10 mouse cellular contexts compared by ENCODE assay signal in genomic region chr15:81805624-81806023, GRCm38 (mm10). TPM values are rescaled to one million over a fixed set of nuclear protein-coding genes. Genes with fewer than 3 reads are reported as not detected.
A peak's percentile ranks its signal among the peaks of the same experiment; 100 is the strongest.
DNase-seq lines count a peak whose midpoint lies in the region; ATAC-seq lines count a peak whose summit lies in the region.
"Had no signal": no experiment of that assay in that cellular context is flagged by ENCODE, and none has a peak within 500 bp of the region (broad histone marks: within the 10 kb centered on the region; RNA-seq: fewer than 3 reads in every experiment).

No protein-coding gene starts in this region.

- no peaks in the 10 kb centered on the region for H3K36me3 ChIP-seq in intestine, embryonic 14.5 days (ENCODE audit: control insufficient read depth, insufficient read depth, low read length)
- no peaks in the 10 kb centered on the region for H3K36me3 ChIP-seq in intestine, embryonic 15.5 days
- H3K36me3 ChIP-seq in hindbrain, embryonic 14.5 days (replicated peaks; ENCODE audit: control insufficient read depth, insufficient read depth) = no peaks in the 10 kb centered on the region
- H3K36me3 ChIP-seq: G1E; midbrain, embryonic 12.5 days had no signal

- no peak overlapping the region for H3K4me2 ChIP-seq in intestine, embryonic 14.5 days (ENCODE audit: low read length)
- no peak overlapping the region for H3K4me2 ChIP-seq in intestine, embryonic 15.5 days (replicated peaks)
- H3K4me2 ChIP-seq in hindbrain, embryonic 14.5 days (replicated peaks) = no peak overlapping the region
- H3K4me2 ChIP-seq: midbrain, embryonic 12.5 days had no signal

- DNase-seq in intestine, embryonic 14.5 days (ENCODE audit: low spot score) = no peak
- peak; percentile 77 to 79 for DNase-seq in adrenal gland, postnatal 36 days
- peak; percentile 47 to 51 for DNase-seq in heart, postnatal 14 days
- DNase-seq in lung, postnatal 25 days (ENCODE audit: low spot score) = peak; percentile 65
- DNase-seq in spleen, adult 12 weeks (ENCODE audit: low spot score) = no peak
- no peak for DNase-seq in right cerebral cortex, postnatal 14 days
- no peak for DNase-seq in hindbrain, embryonic 14.5 days (ENCODE audit: low spot score)

- no peak for ATAC-seq in intestine, embryonic 14.5 days (replicated peaks; ENCODE audit: low FRiP score, low TSS enrichment, low read depth)
- ATAC-seq in intestine, embryonic 15.5 days = no peak
- no peak for ATAC-seq in hindbrain, embryonic 14.5 days (ENCODE audit: low FRiP score)

- H3K9me3 ChIP-seq in intestine, embryonic 14.5 days (ENCODE audit: control insufficient read depth, low read length) = no peaks in the 10 kb centered on the region
- H3K9me3 ChIP-seq in intestine, embryonic 15.5 days = no peaks in the 10 kb centered on the region
- H3K9me3 ChIP-seq in hindbrain, embryonic 14.5 days (ENCODE audit: control insufficient read depth, low read length) = no peaks in the 10 kb centered on the region
- H3K9me3 ChIP-seq: G1E; midbrain, embryonic 12.5 days had no signal

- WGBS in intestine, embryonic 14.5 days = 61% methylated on average over 6 of the region's 6 CpGs
- WGBS in intestine, embryonic 15.5 days = 54% methylated on average over 6 of the region's 6 CpGs
- WGBS in hindbrain, embryonic 14.5 days = 49% methylated on average over 6 of the region's 6 CpGs

- no peaks in the 10 kb centered on the region for H3K27me3 ChIP-seq in intestine, embryonic 14.5 days (replicated peaks; ENCODE audit: control insufficient read depth, insufficient read depth, low read length)
- H3K27me3 ChIP-seq in intestine, embryonic 15.5 days (replicated peaks) = no peaks in the 10 kb centered on the region
- no peaks in the 10 kb centered on the region for H3K27me3 ChIP-seq in hindbrain, embryonic 14.5 days (ENCODE audit: control insufficient read depth, insufficient read depth, low read length)

- 0 out of 2 replicates have a peak overlapping the region, but pooled peaks have one; percentile 14 for H3K27ac ChIP-seq in intestine, embryonic 14.5 days (ENCODE audit: low read depth)
- no peak overlapping the region for H3K27ac ChIP-seq in intestine, embryonic 15.5 days
- H3K27ac ChIP-seq in hindbrain, embryonic 14.5 days = no peak overlapping the region
- H3K27ac ChIP-seq: midbrain, embryonic 12.5 days had no signal

- H3K4me3 ChIP-seq in intestine, embryonic 14.5 days (ENCODE audit: low read depth, low read length) = no peak overlapping the region
- no peak overlapping the region for H3K4me3 ChIP-seq in intestine, embryonic 15.5 days (replicated peaks)
- H3K4me3 ChIP-seq in hindbrain, embryonic 14.5 days (replicated peaks; ENCODE audit: low read length) = no peak overlapping the region
- H3K4me3 ChIP-seq: midbrain, embryonic 12.5 days had no signal

- no peak overlapping the region for H3K9ac ChIP-seq in intestine, embryonic 14.5 days (ENCODE audit: low read length)
- H3K9ac ChIP-seq in intestine, embryonic 15.5 days = no peak overlapping the region
- no peak overlapping the region for H3K9ac ChIP-seq in hindbrain, embryonic 14.5 days
- H3K9ac ChIP-seq: midbrain, embryonic 12.5 days had no signal

- intact Hi-C loops in heart, postnatal 14 days (cut with DNase I) = no loop called here

- peaks cover 22% of the 10 kb centered on the region for H3K4me1 ChIP-seq in intestine, embryonic 14.5 days (replicated peaks; ENCODE audit: control insufficient read depth, insufficient read depth, low read length)
- H3K4me1 ChIP-seq in intestine, embryonic 15.5 days (replicated peaks) = peaks cover 22% of the 10 kb centered on the region
- H3K4me1 ChIP-seq in hindbrain, embryonic 14.5 days (replicated peaks; ENCODE audit: control insufficient read depth, insufficient read depth, low read length) = peaks cover 37% of the 10 kb centered on the region

RNA-seq across cellular contexts. Expression of gene Tef, which starts 3.4 kb away (rescaled TPM):
- polyA plus RNA-seq in intestine, embryonic 14.5 days (2014; fragmentation: Nextera tagmentation; extraction: Ambion mirVana) = 17.7 and 21.0 TPM in 2 replicates
- 15.9 and 17.7 TPM in 2 replicates for polyA plus RNA-seq in intestine, embryonic 15.5 days (2015; fragmentation: Nextera tagmentation; extraction: Ambion mirVana)
- 100 to 1,000 TPM in 1 of 2 experiments, 10 to 100 TPM in 1; 61.4 to 101 TPM for total RNA-seq in adrenal gland, postnatal 36 days (2021)
- 10 to 100 TPM; 69.3 to 93.0 TPM for total RNA-seq in heart, postnatal 14 days (2021)
- 16.8 and 18.7 TPM in 2 replicates for polyA plus RNA-seq in hindbrain, embryonic 14.5 days (2014; fragmentation: Nextera tagmentation; extraction: Ambion mirVana)

RNA-seq across cellular contexts. Expression of gene Tob2, which starts 53.0 kb away (rescaled TPM):
- 23.0 TPM in 2 replicates for polyA plus RNA-seq in intestine, embryonic 14.5 days (2014; fragmentation: Nextera tagmentation; extraction: Ambion mirVana)
- polyA plus RNA-seq in intestine, embryonic 15.5 days (2015; fragmentation: Nextera tagmentation; extraction: Ambion mirVana) = 25.9 and 26.0 TPM in 2 replicates
- total RNA-seq in adrenal gland, postnatal 36 days (2021) = 100 to 1,000 TPM; 103 to 125 TPM
- 100 to 1,000 TPM; 119 to 131 TPM for total RNA-seq in heart, postnatal 14 days (2021)
- 13.4 and 14.9 TPM in 2 replicates for polyA plus RNA-seq in hindbrain, embryonic 14.5 days (2014; fragmentation: Nextera tagmentation; extraction: Ambion mirVana)

Comparison
In these comparisons a context has a peak if more than half of its experiments do, and no peak if none do; other contexts are left out.
1. DNase-seq: peak in adrenal gland, postnatal 36 days (2 of 2), heart, postnatal 14 days (2 of 2) and lung, postnatal 25 days (single experiment); none in intestine, embryonic 14.5 days (single experiment), spleen, adult 12 weeks (single experiment), right cerebral cortex, postnatal 14 days (single experiment) and hindbrain, embryonic 14.5 days (single experiment).